Mouse (Mus musculus) adrenal gland, postnatal 10 days (tissue): Measurements from ENCODE around the gene Aldh1l1. TPM values are rescaled to one million over a fixed set of nuclear protein-coding genes. Genes with fewer than 3 reads are reported as not detected.

Experiments
- DNase-seq: peaks from one replicate; pipeline ENCODE4 v3.0.0; 2021; ENCODE audit warnings: mixed read lengths
- total RNA-seq, 2 experiments: library from RNA; stranded (reverse); gene quantifications; 2 replicates each; pipeline ENCODE4 v1.2.3; 2021

The Aldh1l1 gene
- total RNA-seq, 2 experiments from 2014 or later, result 51.9 to 95.0 TPM

DNA sequence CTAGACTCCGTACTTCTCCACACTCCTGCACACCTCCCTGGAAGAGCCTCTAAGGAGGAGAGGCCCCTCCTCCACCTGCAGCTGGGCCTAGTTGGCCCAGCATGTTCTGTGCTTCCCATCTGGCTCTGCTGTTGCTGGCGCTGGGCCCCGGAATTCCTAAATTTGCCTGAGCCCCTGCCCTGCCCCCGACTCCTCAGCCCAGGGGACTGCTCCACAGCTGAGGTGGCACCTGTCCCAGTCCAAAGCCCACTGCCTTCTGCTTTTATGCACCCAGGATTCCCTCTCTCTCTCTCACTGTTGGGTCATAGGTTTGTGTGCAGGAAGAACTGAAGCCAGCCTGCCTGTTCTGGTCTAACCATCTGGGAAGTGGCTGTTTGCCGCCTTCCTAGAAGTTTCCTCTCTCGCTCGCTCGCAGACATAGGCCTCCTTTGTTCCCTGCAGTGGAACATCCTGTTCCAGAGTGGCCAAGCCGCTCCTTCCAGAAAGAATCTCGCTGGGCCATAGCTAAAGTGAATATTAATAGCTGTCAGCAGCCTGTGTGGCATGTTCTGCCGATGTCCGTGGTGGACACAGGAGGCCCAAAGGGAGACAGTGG, 15.2 kb upstream of the Aldh1l1 start:
- peak; percentile 25 for DNase-seq

- DNase-seq, result no peak
Measured at GRCm38 (mm10) chr6:90472079-90472478, 14.1 kb upstream of the Aldh1l1 start.

- no peak for DNase-seq
Measured at GRCm38 (mm10) chr6:90472697-90473096, 13.5 kb upstream of the Aldh1l1 start.

DNA sequence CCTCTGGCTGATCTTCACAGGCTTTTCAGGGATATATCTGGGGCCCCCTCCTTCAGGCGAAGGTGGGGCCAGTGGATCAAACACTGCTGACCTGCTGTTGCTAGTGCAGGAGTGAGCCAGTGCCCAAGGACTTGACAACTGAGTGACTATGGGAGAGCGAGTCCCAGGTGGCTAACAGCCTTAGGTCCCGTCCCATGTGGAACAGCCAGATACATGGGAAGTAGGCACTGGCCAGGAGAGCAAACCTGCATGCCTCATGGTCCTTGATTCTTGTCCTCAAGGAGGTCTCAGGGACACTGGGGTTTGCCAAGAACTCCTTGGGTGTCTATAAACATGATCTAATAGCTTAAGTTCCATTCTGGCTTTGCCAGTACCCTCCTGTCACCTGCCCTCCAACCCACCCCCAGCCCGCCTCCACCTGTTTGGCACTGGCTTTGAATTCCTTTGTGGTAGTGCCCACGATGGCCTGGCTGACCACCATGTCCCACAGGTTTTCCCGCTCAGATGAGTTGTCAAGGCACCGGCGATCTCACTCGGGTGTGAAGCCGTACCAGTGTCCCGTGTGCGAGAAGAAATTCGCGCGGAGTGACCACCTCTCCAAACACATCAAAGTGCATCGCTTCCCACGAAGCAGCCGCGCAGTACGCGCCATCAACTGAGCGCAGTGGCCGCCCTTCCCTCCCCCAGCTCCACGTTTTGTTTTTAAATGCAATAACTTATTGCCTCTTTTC, 12.4 kb upstream of the Aldh1l1 start:
- DNase-seq, result no peak

DNA sequence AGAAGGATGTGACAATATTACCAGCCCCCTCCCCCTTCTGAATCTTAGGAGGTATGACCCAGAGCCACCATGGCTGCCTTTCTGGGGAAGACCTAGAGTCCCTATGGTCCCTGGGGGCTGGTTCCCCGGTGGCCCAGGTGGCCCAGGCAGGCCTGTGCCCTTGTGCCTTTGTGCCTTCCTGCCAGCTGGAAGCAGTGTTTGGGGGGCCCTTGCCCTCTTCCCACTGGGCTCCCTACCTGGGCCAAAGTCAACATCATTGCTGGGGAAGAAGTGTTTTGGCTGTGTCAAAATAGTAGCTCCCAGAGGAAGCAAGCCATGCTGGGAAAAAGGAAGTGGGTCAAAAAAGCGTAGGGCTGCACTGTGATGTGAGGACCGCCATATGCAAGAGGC, 11.9 kb upstream of the Aldh1l1 start:
- DNase-seq, result no peak

DNA sequence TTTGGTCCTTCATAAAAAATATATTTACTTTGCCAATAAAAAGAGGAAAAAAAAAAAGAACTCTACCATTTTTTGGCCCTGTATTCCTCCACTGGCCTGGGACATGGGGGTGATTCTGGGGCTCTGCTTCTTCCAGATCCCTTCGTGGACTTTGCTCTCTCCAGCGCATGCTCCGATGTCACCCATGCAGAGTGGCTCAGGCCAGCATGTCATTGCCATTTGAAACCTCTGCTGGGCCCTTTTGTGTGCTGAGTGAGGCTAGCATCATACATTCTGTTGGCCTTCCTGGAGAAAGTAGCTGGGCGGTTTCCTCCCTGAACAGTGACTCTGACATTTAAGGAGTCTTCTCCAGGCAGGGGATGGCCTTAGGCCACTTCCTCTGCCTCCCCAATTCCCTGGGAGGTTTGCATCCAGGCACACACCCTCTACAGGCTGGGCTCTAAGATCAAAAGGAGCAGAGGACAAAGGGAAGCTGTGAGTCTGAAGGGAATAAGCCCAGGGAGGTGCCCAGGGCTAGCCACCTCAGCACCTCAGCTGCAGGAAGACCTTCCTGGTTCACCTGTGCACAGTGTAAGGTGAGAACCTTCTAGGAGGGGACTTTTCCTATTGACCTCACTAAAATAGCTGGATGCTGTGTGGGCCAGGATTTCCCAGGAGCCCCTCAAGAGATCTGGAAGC, 10.9 kb upstream of the Aldh1l1 start:
- no peak for DNase-seq

GRCm38 (mm10) chr6:90475854-90476212, 10.4 kb upstream of the Aldh1l1 start:
- DNase-seq, result no peak

- DNase-seq, result peak; percentile 32
Measured at GRCm38 (mm10) chr6:90476941-90477518, 9.2 kb upstream of the Aldh1l1 start.

DNA sequence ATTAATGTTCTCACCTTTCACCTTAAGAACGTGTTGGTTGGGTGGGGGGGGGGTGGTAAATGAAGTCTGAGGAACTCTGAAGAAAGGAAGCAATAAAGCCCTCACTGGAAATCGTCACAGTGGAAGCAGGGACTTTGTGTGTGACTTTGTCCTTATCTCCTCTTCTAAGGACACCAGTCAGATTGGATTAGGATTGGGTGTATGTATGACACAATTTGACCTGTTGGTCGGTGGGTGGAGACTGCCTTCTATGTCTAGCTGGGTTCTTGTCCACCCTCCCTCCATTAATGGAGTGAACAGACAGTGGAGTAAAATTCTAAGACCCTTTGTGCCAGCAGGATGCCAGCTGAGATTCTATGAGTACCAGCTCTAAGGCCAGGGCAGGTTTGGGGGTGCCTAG, 2.0 kb upstream of the Aldh1l1 start:
- no peak for DNase-seq

GRCm38 (mm10) chr6:90484876-90485275, 1.4 kb upstream of the Aldh1l1 start:
- DNase-seq, result no peak

GRCm38 (mm10) chr6:90487531-90487930, 1.3 kb downstream of the Aldh1l1 start:
- DNase-seq, result no peak

GRCm38 (mm10) chr6:90489532-90489931, 3.3 kb downstream of the Aldh1l1 start:
- DNase-seq, result no peak

DNA sequence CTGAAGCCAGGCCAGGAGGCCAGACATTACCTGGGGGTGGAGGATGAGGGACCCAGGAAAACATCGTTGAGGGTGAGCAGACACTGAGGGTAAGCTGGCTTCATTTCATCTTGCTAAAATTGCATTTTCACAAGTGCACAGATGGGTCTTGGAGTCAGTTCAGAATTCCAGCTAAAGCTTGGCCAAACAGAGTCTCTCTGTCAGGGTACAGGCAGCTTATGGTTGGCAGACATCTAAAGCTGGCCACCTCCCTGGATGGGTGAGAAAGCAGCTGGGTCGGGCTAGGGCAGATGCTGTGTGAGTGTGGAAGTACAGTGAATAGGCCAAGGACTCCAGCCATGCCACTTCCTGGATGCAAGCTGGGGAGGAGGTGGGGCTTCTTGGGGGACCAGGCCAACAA, 4.7 kb downstream of the Aldh1l1 start:
- DNase-seq, result no peak

- peak; percentile 67 for DNase-seq
Measured at GRCm38 (mm10) chr6:90491956-90492744, 5.9 kb downstream of the Aldh1l1 start.

- DNase-seq, result no peak
Measured at GRCm38 (mm10) chr6:90494155-90494554, 7.9 kb downstream of the Aldh1l1 start.

- no peak for DNase-seq
Measured at GRCm38 (mm10) chr6:90494566-90494965, 8.3 kb downstream of the Aldh1l1 start.

DNA sequence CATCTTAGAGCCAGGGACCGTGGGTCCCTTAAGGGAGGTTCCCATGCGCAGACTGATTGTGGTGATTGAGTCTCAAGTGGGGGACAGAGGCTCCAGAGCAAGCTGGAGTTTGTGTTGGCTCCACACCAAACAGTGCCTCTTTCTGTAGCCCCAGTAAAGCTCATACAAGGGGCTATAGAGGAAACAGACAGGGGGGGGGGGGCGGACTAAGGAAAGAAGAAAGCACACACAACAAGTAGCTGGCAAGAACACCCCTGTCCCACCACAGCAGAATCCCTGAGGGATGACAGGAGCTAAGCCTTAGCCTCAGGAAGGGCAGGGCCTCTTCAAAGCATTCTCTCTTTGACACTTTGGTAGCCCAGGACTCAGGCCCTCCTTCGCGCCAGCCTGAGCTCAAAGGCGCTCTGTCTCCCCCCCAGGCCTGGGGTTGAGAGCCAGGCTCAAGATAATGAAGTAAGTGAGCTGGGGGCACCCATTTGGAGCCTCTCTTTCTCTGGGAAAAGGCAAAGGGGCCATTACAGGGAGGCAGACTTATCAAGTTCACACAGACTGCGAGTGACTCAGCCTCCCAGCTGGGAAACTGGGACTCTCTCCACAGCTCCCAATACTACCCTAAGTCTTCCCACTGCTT, 9.2 kb downstream of the Aldh1l1 start:
- DNase-seq, result no peak

DNA sequence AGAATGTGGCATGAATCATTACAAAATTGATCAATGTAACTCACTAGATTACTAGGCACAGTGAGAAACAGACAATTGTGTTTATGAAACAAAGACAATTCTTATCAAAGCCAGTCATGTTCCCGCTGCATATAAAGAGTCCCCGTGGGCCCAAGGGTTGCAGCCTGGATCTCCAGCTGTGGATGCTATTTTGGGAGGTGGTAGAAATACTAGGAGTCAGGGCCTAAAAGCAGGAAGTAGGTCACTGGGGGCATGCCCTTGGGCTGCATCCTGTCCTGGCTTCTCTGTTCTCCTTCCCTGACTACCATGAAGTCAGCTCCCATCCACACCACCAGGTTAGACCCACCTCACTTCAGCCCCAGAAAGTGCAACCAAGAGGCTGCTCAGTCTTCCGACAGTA, 10.0 kb downstream of the Aldh1l1 start:
- no peak for DNase-seq

- DNase-seq, result no peak
Measured at GRCm38 (mm10) chr6:90499509-90499908, 13.3 kb downstream of the Aldh1l1 start.

- DNase-seq, result peak; percentile 61
Measured at GRCm38 (mm10) chr6:90501222-90501940, 15.2 kb downstream of the Aldh1l1 start.

DNA sequence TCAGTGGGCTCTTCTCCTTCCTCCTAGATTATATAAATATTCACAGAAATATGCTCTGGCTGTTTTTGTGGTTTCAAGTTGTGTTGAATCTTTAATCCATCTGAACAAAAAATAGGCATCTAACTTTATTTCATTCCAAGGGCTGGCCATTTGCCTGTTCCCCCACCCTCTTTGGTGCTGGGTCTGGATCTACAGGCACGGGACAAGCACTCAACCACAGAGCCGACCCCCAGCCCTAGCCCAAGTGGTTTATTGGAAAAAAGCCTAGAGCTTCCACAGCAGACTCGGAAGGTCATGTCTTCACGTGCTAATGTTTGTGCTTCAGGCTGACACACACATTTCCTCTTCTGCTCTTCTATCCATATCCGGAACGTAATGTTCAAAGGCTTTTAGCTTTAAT, 19.7 kb downstream of the Aldh1l1 start:
- no peak for DNase-seq
